Mouse (Mus musculus) frontal cortex, postnatal 25 days (tissue): ENCODE measurements around the gene Mlana.

Source experiments
- DNase-seq, 2 experiments: peaks; one replicate each; pipeline ENCODE4 v3.0.0; 2022; ENCODE audit warnings: low spot score in 2 of 2

Mlana gene

GRCm38 (mm10) chr19:29750994-29751393 is 53.4 kb downstream of the Mlana start:
- no peak for DNase-seq

- DNase-seq: no peak
These were observed 56.3 kb downstream of the Mlana start for GRCm38 (mm10) chr19:29753939-29754338.
